Mouse (Mus musculus): ENCODE measurements around the gene Cachd1. TPM values are rescaled to one million over a fixed set of nuclear protein-coding genes. Genes with fewer than 3 reads are reported as not detected.

The Cachd1 gene
- total and polyA plus RNA-seq, 2 experiments from 2014 or later, result 15.3 to 30.3 TPM

DNA sequence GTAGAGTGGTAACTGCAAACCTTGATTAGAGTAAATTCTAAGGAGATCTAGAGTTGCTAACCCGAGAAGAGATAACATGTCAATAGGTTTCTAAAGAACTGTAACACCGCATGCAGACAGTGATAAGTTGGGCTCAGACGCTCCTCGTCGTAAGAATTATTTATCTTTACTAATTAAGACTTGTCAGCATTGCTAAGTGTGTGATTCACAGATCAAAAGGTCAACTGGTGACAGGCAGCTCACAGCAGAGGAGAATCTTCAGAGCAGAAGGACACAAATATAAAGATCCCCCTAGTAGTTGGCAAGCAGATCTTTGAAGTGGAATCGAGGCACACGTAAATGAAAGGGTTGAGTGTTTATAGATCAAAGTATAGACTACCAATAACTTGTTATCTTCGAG lies 20.8 kb upstream of the Cachd1 start:
- no peak overlapping the region for H3K4me2 ChIP-seq (ENCODE audit: low read depth, low read length)
- WGBS, result 76% methylated on average over 8 of the region's 8 CpGs
- H3K36me3 ChIP-seq (ENCODE audit: insufficient read depth, low read length), result no peaks in the 10 kb centered on the region
- H3K9ac ChIP-seq (replicated peaks; ENCODE audit: low read length), result no peak overlapping the region
- no peaks in the 10 kb centered on the region for H3K27me3 ChIP-seq (ENCODE audit: insufficient read depth, low read length)
- no peak overlapping the region for H3K27ac ChIP-seq
- TF ChIP-seq CTCF (IDR thresholded peaks at IDR 0.05; ENCODE audit: low read depth), result no peak
- no peak for ATAC-seq
- H3K9me3 ChIP-seq (ENCODE audit: low read length), result no peaks in the 10 kb centered on the region
- H3K4me1 ChIP-seq (ENCODE audit: insufficient read depth, low read length), result no peaks in the 10 kb centered on the region
- H3K4me3 ChIP-seq (ENCODE audit: low read length), result no peak overlapping the region
- no peak for DNase-seq (ENCODE audit: low spot score)

DNA sequence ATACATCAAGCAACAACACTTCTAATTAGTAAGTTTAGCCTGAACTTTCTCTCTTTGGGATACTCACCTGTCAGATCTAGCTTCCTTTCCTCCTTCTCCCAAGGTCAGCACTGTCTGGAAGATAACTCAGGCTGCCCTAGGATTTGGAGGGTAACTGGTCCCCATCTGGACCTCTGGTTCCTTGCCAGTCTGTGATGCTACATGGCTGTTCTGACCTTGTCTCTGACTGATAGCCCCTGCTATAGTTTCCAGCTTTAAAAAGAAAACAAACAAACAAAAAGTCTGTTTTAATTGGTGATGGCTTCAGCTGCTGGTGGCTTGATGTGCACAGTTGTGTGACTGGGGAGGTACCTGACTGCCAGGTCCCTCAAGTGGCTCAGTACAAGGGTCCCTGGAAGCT lies 20.0 kb upstream of the Cachd1 start:
- Histone ChIP-seq H3K27ac (no peak overlapping the region), H3K27me3 (ENCODE audit: insufficient read depth, low read length) (no peaks in the 10 kb centered on the region), H3K4me3 (ENCODE audit: low read length) (no peak overlapping the region), H3K4me1 (ENCODE audit: insufficient read depth, low read length) (no peaks in the 10 kb centered on the region), H3K9ac (replicated peaks; ENCODE audit: low read length) (no peak overlapping the region), H3K4me2 (ENCODE audit: low read depth, low read length) (no peak overlapping the region), H3K9me3 (ENCODE audit: low read length) (no peaks in the 10 kb centered on the region), H3K36me3 (ENCODE audit: insufficient read depth, low read length) (no peaks in the 10 kb centered on the region)
- no peak for TF ChIP-seq CTCF (IDR thresholded peaks at IDR 0.05; ENCODE audit: low read depth)
- ATAC-seq (no peak), DNase-seq (ENCODE audit: low spot score) (no peak)

DNA sequence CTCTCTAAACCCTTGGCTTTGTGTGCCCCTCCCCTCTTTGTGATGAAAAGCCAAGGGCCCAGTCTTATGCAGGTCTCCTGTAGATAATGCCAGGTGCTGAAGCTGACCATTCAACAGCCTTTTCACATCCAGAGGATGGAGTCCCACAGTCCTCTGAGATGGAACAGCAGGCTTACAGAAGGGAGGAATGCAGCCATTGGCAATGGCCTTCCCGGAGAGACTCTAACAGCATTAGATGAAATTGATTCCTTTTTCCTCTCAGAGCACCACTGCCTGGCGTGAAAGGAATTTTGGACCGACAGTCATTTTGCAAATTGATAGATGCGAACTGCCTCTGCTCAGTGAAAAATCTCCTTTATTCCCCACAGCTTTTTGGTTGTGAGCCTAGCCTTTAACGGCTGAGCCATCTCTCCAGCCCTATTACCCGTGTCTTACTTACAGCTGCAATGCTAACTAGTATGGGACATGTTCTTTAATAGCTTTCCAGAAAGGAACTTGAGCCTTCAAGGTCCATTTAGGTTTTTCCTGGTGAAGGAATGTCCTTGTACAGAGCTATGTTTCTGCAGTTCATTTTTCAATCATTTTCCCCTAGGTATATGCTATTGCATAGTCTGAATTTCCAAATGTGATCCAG lies 18.1 kb upstream of the Cachd1 start:
- no peak for ATAC-seq
- H3K4me2 ChIP-seq (ENCODE audit: low read depth, low read length), result no peak overlapping the region
- 62% methylated on average over 6 of the region's 6 CpGs for WGBS
- no peaks in the 10 kb centered on the region for H3K27me3 ChIP-seq (ENCODE audit: insufficient read depth, low read length)
- TF ChIP-seq CTCF (IDR thresholded peaks at IDR 0.05; ENCODE audit: low read depth), result no peak
- no peaks in the 10 kb centered on the region for H3K36me3 ChIP-seq (ENCODE audit: insufficient read depth, low read length)
- no peak overlapping the region for H3K27ac ChIP-seq
- no peaks in the 10 kb centered on the region for H3K4me1 ChIP-seq (ENCODE audit: insufficient read depth, low read length)
- no peak for DNase-seq (ENCODE audit: low spot score)
- H3K4me3 ChIP-seq (ENCODE audit: low read length), result no peak overlapping the region
- no peak overlapping the region for H3K9ac ChIP-seq (replicated peaks; ENCODE audit: low read length)
- H3K9me3 ChIP-seq (ENCODE audit: low read length), result no peaks in the 10 kb centered on the region

DNA sequence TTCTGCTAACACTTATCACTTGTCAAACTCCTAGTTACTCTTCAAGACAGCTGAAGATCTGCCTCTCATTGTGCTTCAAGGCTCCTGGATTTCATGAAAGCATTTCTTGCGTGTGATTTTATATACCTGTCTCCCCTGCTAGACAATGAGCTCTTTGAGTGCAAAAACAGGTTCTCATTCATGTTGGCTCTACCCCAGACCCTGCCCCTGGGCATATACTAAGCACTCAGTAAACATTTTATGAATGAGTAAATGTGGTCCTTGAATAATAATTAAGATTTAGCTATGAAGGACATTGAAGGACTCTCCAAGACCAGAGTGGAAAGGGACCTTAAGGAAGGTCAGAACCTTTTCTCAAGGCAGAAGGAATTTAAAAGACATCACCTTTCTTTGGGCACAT lies 16.9 kb upstream of the Cachd1 start:
- Histone ChIP-seq H3K9ac (replicated peaks; ENCODE audit: low read length) (no peak overlapping the region), H3K9me3 (ENCODE audit: low read length) (no peaks in the 10 kb centered on the region), H3K4me3 (ENCODE audit: low read length) (no peak overlapping the region), H3K27me3 (ENCODE audit: insufficient read depth, low read length) (no peaks in the 10 kb centered on the region), H3K4me2 (ENCODE audit: low read depth, low read length) (no peak overlapping the region), H3K36me3 (ENCODE audit: insufficient read depth, low read length) (no peaks in the 10 kb centered on the region), H3K27ac (no peak overlapping the region), H3K4me1 (ENCODE audit: insufficient read depth, low read length) (no peaks in the 10 kb centered on the region)
- TF ChIP-seq CTCF (IDR thresholded peaks at IDR 0.05; ENCODE audit: low read depth), result no peak
- DNase-seq (ENCODE audit: low spot score) (no peak), ATAC-seq (no peak)
- WGBS, result 83% methylated on average over 1 of the region's 1 CpGs

DNA sequence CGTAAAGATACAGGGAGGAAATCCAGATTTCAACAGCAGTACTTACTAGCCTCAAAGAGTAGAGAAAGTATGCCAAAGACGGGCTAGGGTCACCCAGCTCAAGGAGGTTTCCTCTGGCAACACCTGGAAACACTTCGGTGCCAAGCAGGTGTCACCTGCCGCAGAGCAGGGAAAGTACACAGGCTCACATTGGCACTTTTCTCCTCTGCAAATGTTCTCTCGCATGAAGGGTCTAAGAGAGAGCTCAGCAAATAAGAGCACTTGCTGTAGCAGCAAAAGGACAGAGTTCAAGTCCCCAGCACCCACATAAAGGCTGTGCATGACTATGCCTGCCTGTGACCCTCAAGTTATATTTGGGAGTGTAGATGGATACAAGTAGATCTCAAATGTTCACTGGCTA lies 16.1 kb upstream of the Cachd1 start:
- ATAC-seq, result no peak
- 90% methylated on average over 5 of the region's 5 CpGs for WGBS
- TF ChIP-seq CTCF (IDR thresholded peaks at IDR 0.05; ENCODE audit: low read depth), result no peak
- DNase-seq (ENCODE audit: low spot score), result no peak
- no peak overlapping the region for H3K4me3 ChIP-seq (ENCODE audit: low read length)
- no peak overlapping the region for H3K9ac ChIP-seq (replicated peaks; ENCODE audit: low read length)
- H3K9me3 ChIP-seq (ENCODE audit: low read length), result no peaks in the 10 kb centered on the region
- no peak overlapping the region for H3K4me2 ChIP-seq (ENCODE audit: low read depth, low read length)
- no peak overlapping the region for H3K27ac ChIP-seq
- no peaks in the 10 kb centered on the region for H3K36me3 ChIP-seq (ENCODE audit: insufficient read depth, low read length)
- H3K4me1 ChIP-seq (ENCODE audit: insufficient read depth, low read length), result no peaks in the 10 kb centered on the region
- no peaks in the 10 kb centered on the region for H3K27me3 ChIP-seq (ENCODE audit: insufficient read depth, low read length)

DNA sequence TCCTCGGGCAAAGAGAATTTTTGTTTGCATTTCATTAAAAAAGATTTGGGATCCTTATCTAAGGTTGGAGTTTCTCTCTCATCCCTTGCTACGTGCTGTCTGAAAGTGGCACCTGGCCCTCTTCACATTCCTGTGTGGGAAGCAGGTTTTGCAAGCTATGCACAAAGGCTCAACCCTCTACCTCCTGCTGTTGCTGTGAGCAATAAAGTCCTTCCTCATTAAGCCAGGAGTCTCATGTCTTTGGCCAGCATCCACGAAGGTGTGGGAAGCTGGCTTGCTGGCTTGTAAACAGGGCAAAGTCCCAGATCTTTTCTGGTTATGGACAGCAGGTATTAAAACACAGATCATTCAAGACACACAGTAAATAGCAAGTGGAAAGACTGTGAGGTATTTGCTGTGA lies 7.9 kb upstream of the Cachd1 start:
- H3K9me3 ChIP-seq (ENCODE audit: low read length), result no peaks in the 10 kb centered on the region
- no peaks in the 10 kb centered on the region for H3K4me1 ChIP-seq (ENCODE audit: insufficient read depth, low read length)
- H3K4me2 ChIP-seq (ENCODE audit: low read depth, low read length), result no peak overlapping the region
- H3K27me3 ChIP-seq (ENCODE audit: insufficient read depth, low read length), result no peaks in the 10 kb centered on the region
- no peak overlapping the region for H3K4me3 ChIP-seq (ENCODE audit: low read length)
- no peak for DNase-seq (ENCODE audit: low spot score)
- no peak for TF ChIP-seq CTCF (IDR thresholded peaks at IDR 0.05; ENCODE audit: low read depth)
- no peak overlapping the region for H3K9ac ChIP-seq (replicated peaks; ENCODE audit: low read length)
- H3K36me3 ChIP-seq (ENCODE audit: insufficient read depth, low read length), result no peaks in the 10 kb centered on the region
- H3K27ac ChIP-seq, result no peak overlapping the region
- WGBS, result 52% methylated on average over 3 of the region's 3 CpGs
- no peak for ATAC-seq

DNA sequence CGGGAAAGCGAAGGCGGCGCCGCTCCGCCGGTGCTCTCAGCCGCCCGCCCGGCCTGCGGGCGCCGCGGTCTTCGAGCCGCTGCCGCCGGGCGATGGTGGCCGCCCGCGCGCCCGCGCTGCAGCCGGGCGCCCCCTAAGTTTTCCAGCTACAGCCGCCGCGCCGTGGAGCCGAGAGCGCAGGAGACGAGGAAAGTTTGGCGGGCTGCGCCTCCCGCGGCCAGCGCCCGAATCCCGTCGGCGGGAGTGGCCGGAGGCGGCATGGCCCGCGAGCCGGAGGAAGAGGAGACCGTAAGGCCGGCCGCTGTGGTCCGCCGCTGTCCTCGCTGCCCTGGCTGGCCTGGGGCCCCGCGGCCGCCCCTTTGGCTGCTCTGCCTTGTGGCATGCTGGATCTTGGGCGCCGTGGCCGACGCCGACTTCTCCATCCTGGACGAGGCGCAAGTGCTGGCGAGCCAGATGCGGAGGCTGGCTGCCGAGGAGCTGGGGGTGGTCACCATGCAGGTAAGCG lies 448 bp downstream of the Cachd1 start:
- peak overlapping the region; percentile 82 for H3K9ac ChIP-seq (replicated peaks; ENCODE audit: low read length)
- peak overlapping the region; percentile 90 for H3K4me3 ChIP-seq (ENCODE audit: low read length)
- peaks cover 14% of the 10 kb centered on the region for H3K4me1 ChIP-seq (ENCODE audit: insufficient read depth, low read length)
- peak overlapping the region; percentile 90 for H3K4me2 ChIP-seq (ENCODE audit: low read depth, low read length)
- no peak for TF ChIP-seq CTCF (IDR thresholded peaks at IDR 0.05; ENCODE audit: low read depth)
- H3K9me3 ChIP-seq (ENCODE audit: low read length), result no peaks in the 10 kb centered on the region
- H3K27me3 ChIP-seq (ENCODE audit: insufficient read depth, low read length), result no peaks in the 10 kb centered on the region
- H3K36me3 ChIP-seq (ENCODE audit: insufficient read depth, low read length), result no peaks in the 10 kb centered on the region
- DNase-seq (ENCODE audit: low spot score), result peak; percentile 52
- under 1% methylated on average over 64 of the region's 68 CpGs for WGBS
- ATAC-seq, result peak; percentile 36; the same call in 1 of the 2 replicates
- H3K27ac ChIP-seq, result peak overlapping the region; percentile 88

Data from hindbrain, postnatal 0 days (tissue).